Mouse (Mus musculus) C2C12 (cell line): ENCODE measurements around the gene 9530077C05Rik.

Experiments
- CEBPB ChIP-seq: IDR thresholded peaks from one replicate; pipeline ENCODE4 v1.6.1; 2011; ENCODE audit warnings: low read depth, mild to moderate bottlenecking, control low read depth, moderate library complexity
- CTCF ChIP-seq: IDR thresholded peaks from one replicate; pipeline ENCODE4 v1.5.1; 2011; ENCODE audit not compliant: control insufficient read depth, insufficient read depth, insufficient read length
- MYOD1 ChIP-seq: IDR thresholded peaks from one replicate; pipeline ENCODE4 v1.6.1; 2011; ENCODE audit warnings: low read depth; ENCODE audit not compliant: control insufficient read depth, insufficient read length

DNA sequence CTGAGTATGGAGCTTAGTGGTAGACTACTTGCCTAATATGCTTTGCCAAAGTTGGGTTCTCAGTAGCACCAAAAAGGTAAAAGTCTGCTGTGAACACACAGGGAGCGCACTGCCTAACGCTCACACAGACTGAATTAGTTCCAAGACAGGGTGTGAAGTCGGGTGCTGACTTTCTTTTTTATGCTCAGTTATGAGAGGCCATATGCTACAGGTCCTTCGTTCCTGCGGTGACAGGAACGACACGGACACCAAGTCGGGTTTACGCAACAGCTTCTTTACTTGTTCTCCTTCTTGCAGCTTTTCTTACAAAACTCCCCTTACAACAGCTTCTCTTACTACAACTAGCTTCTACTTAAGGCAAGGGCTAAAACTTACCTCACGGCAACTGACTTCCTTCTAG, 31.8 kb downstream of the 9530077C05Rik start:
- TF ChIP-seq MYOD1 (no peak), CEBPB (no peak), CTCF (no peak)
